Mouse (Mus musculus) midbrain, embryonic 12.5 days (tissue): ENCODE results near the gene Ankrd23. TPM values are rescaled to one million over a fixed set of nuclear protein-coding genes. Genes with fewer than 3 reads are reported as not detected.
A peak's percentile ranks its signal among the peaks of the same experiment; 100 is the strongest.

Source experiments
- ATAC-seq: fragments of 200-750 bp; cut with Nextera tagmentation; 2 replicates; pipeline ENCODE4 v1.8.0; 2017; ENCODE audit warnings: low read depth, moderate TSS enrichment, moderate library complexity; ENCODE audit not compliant: low FRiP score
- H3K27ac ChIP-seq: fragments of 300-500 bp; sonication (generic); replicated peaks from 2 replicates; pipeline ENCODE4 v1.5.1; 2016; ENCODE audit warnings: mild to moderate bottlenecking
- H3K27me3 ChIP-seq: fragments of 300-500 bp; sonication (generic); 2 replicates; pipeline ENCODE4 v1.6.1; 2016; ENCODE audit warnings: mild to moderate bottlenecking
- H3K36me3 ChIP-seq: fragments of 300-500 bp; sonication (generic); 2 replicates; pipeline ENCODE4 v1.6.1; 2016
- H3K4me1 ChIP-seq: fragments of 300-500 bp; sonication (generic); 2 replicates; pipeline ENCODE4 v1.6.1; 2016
- H3K4me2 ChIP-seq: fragments of 300-500 bp; sonication (generic); replicated peaks from 2 replicates; pipeline ENCODE4 v1.6.1; 2016; ENCODE audit warnings: mild to moderate bottlenecking, moderate library complexity
- H3K4me3 ChIP-seq: fragments of 300-500 bp; sonication (generic); 2 replicates; pipeline ENCODE4 v1.5.1; 2016; ENCODE audit warnings: mild to moderate bottlenecking
- H3K9ac ChIP-seq: fragments of 300-500 bp; sonication (generic); replicated peaks from 2 replicates; pipeline ENCODE4 v1.6.1; 2016; ENCODE audit warnings: mild to moderate bottlenecking, moderate library complexity
- H3K9me3 ChIP-seq: fragments of 300-500 bp; sonication (generic); 2 replicates; pipeline ENCODE4 v1.6.1; 2016; ENCODE audit warnings: mild to moderate bottlenecking
- WGBS: fragments of 180-500 bp; shearing (Covaris S2); methylation state at CpG from one replicate; pipeline ENCODE4 v1.1.7; 2016; 5-methylcytosine and 5-hydroxymethylcytosine counted together
- polyA plus RNA-seq: library from polyadenylated mRNA; unstranded; fragments of >200 nt; fragmentation: Nextera tagmentation; extraction: Ambion mirVana; gene quantifications from 2 replicates; pipeline ENCODE4 v1.2.1, GENCODE M21; 2016

Gene Ankrd23
- polyA plus RNA-seq, 1 experiment from 2014 or later = 19.8 TPM

DNA sequence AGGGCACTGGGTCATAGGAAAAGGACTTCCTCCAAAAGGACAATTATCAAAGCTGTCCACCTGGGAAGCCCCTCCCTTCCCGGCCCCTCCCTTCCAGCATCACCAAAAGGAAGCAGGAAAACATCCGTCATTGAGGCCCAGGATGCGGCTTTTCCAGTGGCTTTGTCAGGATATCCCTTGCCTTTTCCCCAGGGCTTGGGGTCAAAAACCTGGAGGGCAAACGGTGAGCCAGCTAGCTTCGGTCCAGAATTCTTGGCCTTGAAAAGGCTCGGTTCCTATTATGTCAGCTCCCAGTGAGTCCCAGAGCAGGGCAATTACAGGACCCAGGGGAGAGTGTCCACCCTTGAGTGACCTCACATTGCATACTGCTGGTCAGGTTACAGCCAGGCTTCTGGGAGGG lies 24.2 kb upstream of the Ankrd23 start:
- Histone ChIP-seq H3K27me3 (peaks cover 8% of the 10 kb centered on the region), H3K9ac (no peak overlapping the region), H3K9me3 (no peaks in the 10 kb centered on the region), H3K4me3 (no peak overlapping the region), H3K4me1 (peaks cover 16% of the 10 kb centered on the region), H3K4me2 (no peak overlapping the region), H3K36me3 (no peaks in the 10 kb centered on the region), H3K27ac (no peak overlapping the region)
- ATAC-seq = no peak
- 63% methylated on average over 6 of the region's 6 CpGs for WGBS

DNA sequence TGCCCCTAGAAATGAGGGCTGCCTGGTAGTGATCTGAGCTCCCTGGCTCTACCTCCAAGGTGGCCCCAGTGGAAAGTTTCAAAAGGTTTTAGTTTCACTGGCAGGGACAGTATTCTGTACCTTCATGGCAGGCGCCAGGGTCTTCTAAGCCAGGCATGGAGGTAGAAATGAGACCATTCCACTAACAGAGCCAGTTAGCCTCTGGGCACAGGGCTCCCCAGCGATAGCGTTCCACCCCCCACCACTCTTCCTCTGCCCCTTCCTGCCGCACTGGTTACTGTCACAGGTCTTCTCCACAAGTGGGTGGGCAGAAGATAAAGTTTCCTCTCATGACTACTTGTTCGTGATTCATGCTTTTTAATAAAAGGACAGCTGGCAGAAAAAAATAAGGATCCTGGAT lies 23.2 kb upstream of the Ankrd23 start:
- no peak overlapping the region for H3K9ac ChIP-seq
- H3K4me1 ChIP-seq = peaks cover 26% of the 10 kb centered on the region
- no peak overlapping the region for H3K27ac ChIP-seq
- no peaks in the 10 kb centered on the region for H3K9me3 ChIP-seq
- 75% methylated on average over 5 of the region's 5 CpGs for WGBS
- H3K27me3 ChIP-seq = peaks cover 8% of the 10 kb centered on the region
- no peak overlapping the region for H3K4me2 ChIP-seq
- no peak overlapping the region for H3K4me3 ChIP-seq
- peaks cover 4% of the 10 kb centered on the region for H3K36me3 ChIP-seq
- ATAC-seq = no peak

DNA sequence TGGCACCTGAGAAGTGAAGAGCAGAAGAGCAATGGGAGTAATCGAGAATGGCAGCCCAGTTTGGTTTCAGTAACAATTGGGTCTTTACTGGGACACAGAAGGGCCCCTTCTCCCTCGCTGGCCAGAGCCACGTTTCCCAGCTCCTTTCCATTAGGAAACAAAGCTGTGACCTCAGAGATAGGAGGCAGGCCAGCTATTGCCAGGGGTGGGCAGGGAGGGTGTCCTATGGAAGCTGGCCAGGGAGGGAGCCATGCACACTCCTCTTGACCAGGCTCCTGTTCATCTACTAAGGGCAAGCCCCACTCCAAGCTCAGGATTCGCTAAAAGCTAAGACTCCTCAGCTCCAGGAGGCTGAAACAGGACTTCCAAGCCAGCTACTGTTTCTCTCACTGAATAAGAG lies 22.6 kb upstream of the Ankrd23 start:
- Histone ChIP-seq H3K4me2 (peak overlapping the region; percentile 99), H3K27me3 (peaks cover 8% of the 10 kb centered on the region), H3K36me3 (peaks cover 10% of the 10 kb centered on the region), H3K4me3 (peak overlapping the region; percentile 94), H3K9ac (peak overlapping the region; percentile 98; the same call in 1 of the 2 replicates), H3K9me3 (no peaks in the 10 kb centered on the region), H3K4me1 (peaks cover 32% of the 10 kb centered on the region), H3K27ac (no peak overlapping the region)
- 2% methylated on average over 2 of the region's 4 CpGs for WGBS
- ATAC-seq = no peak

DNA sequence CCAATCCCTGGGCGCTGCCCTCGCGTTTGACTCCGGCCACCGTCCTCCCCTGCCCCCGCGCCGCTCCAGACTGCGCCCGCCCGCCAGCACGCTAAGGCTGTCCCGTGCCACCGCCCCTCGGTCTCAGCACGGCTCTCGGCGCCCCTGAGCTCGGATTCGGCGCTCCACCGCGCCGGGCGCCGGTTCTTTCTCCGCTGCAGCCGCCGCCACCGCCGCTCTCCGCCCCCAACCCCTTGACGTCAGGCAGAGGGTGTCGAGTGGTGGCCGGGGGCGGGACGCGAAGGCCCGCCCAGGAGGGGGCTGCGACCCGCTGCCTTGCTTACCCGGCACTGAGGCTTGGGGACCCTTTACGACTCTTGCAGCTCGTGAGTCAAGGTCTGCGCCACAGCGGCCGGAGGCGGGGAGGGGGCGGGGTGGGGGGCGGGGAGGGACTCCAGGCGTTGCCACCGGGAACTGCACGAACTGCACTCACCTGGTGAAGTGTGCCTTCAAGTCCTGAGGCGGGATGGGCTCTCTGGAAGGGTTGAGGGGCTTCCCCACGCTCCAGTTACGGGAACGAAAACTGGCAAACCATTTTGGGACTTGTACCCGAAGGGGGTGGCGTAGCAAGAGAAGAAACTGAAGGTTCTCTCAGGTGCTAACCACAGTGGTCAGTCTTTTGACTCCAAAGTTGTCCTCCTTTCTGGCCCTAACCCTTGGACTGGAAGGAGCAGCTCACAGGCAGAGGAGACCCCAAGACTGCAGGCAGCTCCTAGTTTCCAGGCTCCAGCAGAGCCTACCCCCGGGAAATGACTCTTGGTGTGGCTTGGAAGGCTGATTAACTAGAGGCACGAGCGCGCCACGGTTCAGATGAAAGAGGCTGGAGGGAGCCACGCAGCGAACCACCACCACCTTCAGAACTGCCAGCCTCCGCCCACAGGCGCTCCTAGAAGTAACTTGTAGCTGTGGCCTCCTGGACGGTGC lies 21.6 kb upstream of the Ankrd23 start, which contains the start of gene Sema4c:
TSS of gene Sema4c (minus strand) at position 319 of the 963 bp plus-strand sequence.
- Histone ChIP-seq H3K4me2 (peak within 1 kb of the TSS; percentile 99), H3K4me1 (peaks cover 41% of the 10 kb centered on the region), H3K9ac (peak within 1 kb of the TSS; percentile 98), H3K9me3 (no peaks in the 10 kb centered on the region), H3K27ac (peak within 1 kb of the TSS; percentile 99), H3K36me3 (peaks cover 20% of the 10 kb centered on the region), H3K4me3 (peak within 1 kb of the TSS; percentile 94), H3K27me3 (peaks cover 8% of the 10 kb centered on the region)
- WGBS = under 1% methylated on average over 57 of the region's 69 CpGs
- ATAC-seq = peak; percentile 74

DNA sequence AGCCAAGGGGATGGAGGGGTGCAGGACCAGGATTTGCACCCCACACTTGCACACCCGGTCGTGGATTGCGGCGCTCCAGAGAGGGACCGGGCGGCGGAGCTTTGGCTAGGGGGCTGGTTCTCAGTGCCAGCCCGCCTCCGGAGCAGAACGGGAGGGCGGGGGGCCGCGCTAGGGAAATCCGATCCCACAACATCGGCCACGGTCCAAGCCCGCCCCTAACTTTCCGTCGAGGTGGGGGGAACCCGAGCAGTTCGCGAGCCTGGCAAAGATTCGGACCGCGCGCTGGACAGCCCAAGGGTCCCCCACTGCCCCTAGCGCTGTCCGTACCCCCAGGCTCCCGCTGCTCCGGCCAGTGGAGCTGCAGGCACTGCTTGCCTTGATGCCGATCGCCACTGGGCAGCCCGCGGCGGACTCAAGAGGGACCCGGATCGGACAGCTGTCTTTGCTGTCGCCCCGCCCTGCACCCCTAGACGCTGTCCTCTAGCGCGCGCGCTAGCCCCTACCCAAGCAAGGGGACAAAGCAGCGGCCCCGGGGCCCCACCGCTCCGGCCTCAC lies 20.9 kb upstream of the Ankrd23 start:
- Histone ChIP-seq H3K9ac (peak overlapping the region; percentile 98), H3K4me1 (peaks cover 41% of the 10 kb centered on the region), H3K27ac (peak overlapping the region; percentile 99), H3K4me3 (peak overlapping the region; percentile 94), H3K9me3 (no peaks in the 10 kb centered on the region), H3K4me2 (peak overlapping the region; percentile 99), H3K36me3 (peaks cover 28% of the 10 kb centered on the region), H3K27me3 (peaks cover 8% of the 10 kb centered on the region)
- WGBS = under 1% methylated on average over 48 of the region's 48 CpGs
- ATAC-seq = peak; percentile 66

DNA sequence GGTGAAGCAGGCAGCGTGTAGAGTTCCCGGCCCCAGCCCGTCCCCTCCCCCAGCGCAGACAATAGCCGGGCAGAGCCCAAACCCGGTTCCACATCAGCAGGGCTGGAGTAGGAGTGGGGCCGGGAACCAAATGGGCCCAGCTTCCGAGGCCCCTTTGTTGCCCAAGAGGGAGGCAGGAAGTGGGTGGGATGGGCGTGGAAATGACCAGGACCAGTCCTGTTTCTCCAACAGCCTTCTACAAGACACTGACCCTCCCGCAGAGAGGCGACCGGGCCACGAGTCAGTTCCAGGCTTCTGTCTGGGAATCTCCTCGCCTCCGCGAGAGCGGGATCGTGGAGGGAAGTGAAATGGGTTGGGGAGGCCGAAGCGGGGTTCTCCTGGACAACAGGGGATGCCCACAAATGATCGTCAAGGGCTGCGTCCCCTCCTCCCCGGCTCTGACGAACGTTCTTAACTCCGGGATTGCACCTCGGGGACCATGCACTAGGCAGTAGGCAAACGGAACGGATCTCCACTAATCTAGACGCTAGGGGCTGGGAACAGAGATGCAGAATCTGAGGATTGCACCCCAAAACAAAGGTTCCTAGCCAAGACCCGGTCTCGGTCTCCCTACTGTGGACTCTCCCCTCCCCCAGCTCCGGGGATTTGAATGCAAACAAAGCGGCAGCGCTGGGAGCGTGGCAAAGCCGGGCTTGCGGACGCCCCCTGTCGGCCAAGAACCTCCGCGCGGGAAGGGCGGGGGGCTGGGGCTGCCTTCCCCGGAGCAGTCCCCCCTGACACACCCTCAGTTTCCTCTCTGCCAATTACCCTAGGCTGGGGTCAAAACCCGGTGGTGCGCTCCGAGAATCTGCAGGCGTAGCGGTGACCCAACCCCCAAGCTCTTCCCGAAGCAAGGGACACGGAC lies 20.1 kb upstream of the Ankrd23 start:
- WGBS = under 1% methylated on average over 52 of the region's 52 CpGs
- Histone ChIP-seq H3K9me3 (no peaks in the 10 kb centered on the region), H3K27ac (peak overlapping the region; percentile 99), H3K4me2 (peak overlapping the region; percentile 99), H3K27me3 (peaks cover 8% of the 10 kb centered on the region), H3K36me3 (peaks cover 35% of the 10 kb centered on the region), H3K4me3 (peak overlapping the region; percentile 94), H3K4me1 (peaks cover 41% of the 10 kb centered on the region), H3K9ac (peak overlapping the region; percentile 98)
- peak; percentile 70 for ATAC-seq

DNA sequence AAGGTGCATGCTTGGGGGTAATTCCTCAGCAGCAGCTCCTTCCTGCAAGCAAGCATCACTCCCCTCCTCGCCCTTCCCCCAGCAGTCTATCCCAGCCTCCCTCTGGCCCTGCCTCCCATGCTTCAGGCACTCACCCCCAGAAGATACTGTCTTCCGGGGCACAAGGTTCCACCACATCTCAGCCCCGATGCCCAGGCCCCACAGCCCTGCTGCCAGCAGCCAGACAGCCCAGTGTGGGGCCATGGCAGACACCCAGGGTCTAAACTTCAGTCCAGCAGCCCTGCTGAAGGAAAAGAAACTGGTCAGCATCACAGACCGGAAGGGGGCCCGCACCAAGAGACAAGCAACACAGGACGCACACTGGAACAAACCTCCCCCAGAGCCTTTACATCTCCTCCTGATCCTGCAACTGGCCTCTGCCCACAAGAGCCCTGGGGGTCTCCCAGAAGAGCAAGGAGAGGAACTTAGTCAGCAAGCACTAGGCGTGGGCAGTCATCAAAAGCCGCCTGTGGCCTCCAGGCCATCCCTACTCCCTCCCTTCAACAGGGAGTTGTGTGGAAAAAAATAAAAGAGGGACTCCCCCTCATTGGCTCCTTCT lies 19.2 kb upstream of the Ankrd23 start:
- ATAC-seq = no peak
- peaks cover 41% of the 10 kb centered on the region for H3K4me1 ChIP-seq
- H3K9ac ChIP-seq = peak overlapping the region; percentile 98

DNA sequence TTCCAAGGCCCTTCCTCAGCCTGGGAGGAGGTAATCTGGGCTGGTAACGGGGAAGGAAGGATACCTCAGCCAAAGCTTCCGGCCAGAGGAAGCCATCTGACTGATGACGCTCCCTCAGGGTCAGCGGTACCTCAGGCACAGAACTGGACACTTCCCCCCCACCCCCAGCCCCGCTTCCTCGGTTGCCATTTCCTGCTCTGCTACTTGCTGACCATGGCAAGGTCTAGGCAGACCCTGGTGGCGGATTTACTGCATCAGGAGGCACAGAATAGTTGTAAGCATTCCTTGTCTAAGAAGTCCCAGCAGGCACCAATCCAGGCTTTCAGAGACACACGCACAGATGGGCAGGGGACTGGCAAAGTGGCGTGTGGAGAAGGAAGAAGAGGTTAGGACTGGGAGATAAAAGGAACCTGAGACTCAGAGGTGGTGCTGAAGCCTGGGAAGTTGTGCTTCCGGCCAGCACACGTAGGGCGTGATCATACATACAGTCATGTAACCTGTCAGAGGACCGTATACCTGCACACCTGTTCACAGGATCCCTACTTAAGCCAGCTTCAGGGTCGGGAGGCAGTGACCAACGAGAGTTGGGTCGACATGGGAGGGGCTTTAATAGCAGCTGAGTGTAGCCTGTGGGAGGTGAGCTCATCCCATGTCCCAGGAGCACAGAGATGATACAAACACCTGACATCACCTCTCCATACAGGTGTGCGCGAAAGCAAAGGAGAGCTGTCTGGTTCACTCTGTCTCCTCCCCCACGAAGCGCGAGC lies 18.1 kb upstream of the Ankrd23 start:
- peak overlapping the region; percentile 98 for H3K9ac ChIP-seq
- no peak for ATAC-seq
- H3K27ac ChIP-seq = no peak overlapping the region
- WGBS = 80% methylated on average over 21 of the region's 21 CpGs
- H3K4me1 ChIP-seq = peaks cover 41% of the 10 kb centered on the region
- H3K4me3 ChIP-seq = peak overlapping the region; percentile 94
- H3K27me3 ChIP-seq = peaks cover 2% of the 10 kb centered on the region
- peak overlapping the region; percentile 99 for H3K4me2 ChIP-seq
- H3K9me3 ChIP-seq = no peaks in the 10 kb centered on the region
- H3K36me3 ChIP-seq = peaks cover 55% of the 10 kb centered on the region

More for the DNA sequence above, 19.2 kb upstream of the Ankrd23 start:
- H3K36me3 ChIP-seq = peaks cover 44% of the 10 kb centered on the region
- H3K27me3 ChIP-seq = peaks cover 6% of the 10 kb centered on the region
- peak overlapping the region; percentile 94 for H3K4me3 ChIP-seq
- peak overlapping the region; percentile 99 for H3K27ac ChIP-seq
- peak overlapping the region; percentile 99 for H3K4me2 ChIP-seq
- no peaks in the 10 kb centered on the region for H3K9me3 ChIP-seq
- WGBS = 5% methylated on average over 8 of the region's 8 CpGs

DNA sequence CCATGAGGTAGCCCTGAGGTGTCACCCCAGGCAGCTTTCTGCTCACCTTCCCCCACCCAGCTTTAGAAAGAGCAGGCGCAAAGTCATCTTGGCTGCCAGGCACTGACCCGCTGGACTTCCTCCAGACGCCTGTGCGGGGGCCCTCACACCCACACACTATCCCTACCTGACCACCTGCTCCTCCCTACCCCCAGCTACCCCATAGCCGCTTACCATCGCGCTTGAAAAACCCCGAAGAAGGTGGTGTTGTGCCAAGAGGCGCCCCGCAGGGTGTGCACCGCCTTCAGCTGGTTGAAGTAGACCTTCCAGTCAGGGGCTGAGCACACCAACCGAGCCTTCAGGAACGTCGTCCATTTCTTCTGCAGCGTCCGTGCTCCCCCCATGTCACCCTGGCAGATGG lies 15.8 kb upstream of the Ankrd23 start:
- Histone ChIP-seq H3K4me1 (peaks cover 48% of the 10 kb centered on the region), H3K4me3 (no peak overlapping the region), H3K36me3 (peaks cover 68% of the 10 kb centered on the region), H3K9me3 (no peaks in the 10 kb centered on the region), H3K27me3 (no peaks in the 10 kb centered on the region), H3K27ac (no peak overlapping the region), H3K9ac (no peak overlapping the region), H3K4me2 (no peak overlapping the region)
- 90% methylated on average over 16 of the region's 16 CpGs for WGBS
- ATAC-seq = no peak

DNA sequence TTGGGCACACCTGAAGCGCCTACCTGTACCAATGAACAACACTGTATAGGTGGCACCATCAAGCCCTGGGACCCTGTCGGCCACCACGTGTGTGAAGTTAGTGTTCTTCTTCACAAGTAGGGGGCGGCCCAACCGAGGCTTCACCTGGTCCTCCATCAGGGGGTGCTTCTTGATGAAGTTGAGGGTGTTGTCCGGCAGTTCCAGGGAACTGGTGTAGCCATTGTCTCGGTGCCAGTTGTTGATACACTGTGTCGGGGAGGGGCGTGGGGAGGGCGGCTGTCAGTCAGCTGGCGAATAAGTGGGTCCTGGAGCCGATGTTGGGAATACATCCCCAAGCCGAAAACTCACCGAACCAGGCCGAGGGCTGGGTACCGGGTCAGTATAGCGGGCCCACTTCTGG lies 15.2 kb upstream of the Ankrd23 start:
- no peak overlapping the region for H3K4me3 ChIP-seq
- H3K27me3 ChIP-seq = no peaks in the 10 kb centered on the region
- 89% methylated on average over 17 of the region's 17 CpGs for WGBS
- H3K9me3 ChIP-seq = no peaks in the 10 kb centered on the region
- no peak for ATAC-seq
- H3K27ac ChIP-seq = no peak overlapping the region
- peaks cover 68% of the 10 kb centered on the region for H3K36me3 ChIP-seq
- peaks cover 50% of the 10 kb centered on the region for H3K4me1 ChIP-seq
- no peak overlapping the region for H3K4me2 ChIP-seq
- no peak overlapping the region for H3K9ac ChIP-seq
